ENCODE assay signal across 11 mouse cellular contexts in genomic region chr19:23771971-23772370, GRCm38 (mm10). TPM values are rescaled to one million over a fixed set of nuclear protein-coding genes. Genes with fewer than 3 reads are reported as not detected.
DNase-seq lines count a peak whose midpoint lies in the region; ATAC-seq and TF ChIP-seq lines count a peak whose summit lies in the region.
"Had no signal": no experiment of that assay in that cellular context is flagged by ENCODE, and none has a peak within 500 bp of the region (broad histone marks: within the 10 kb centered on the region; RNA-seq: fewer than 3 reads in every experiment).

No protein-coding gene starts in this region.

- no peak for TF ChIP-seq EP300 in MEL (IDR thresholded peaks at IDR 0.05; ENCODE audit: low read depth in 1 of 2, low read length in 2 of 2)

- no peak overlapping the region for H3K4me2 ChIP-seq in intestine, postnatal 0 days (replicated peaks; ENCODE audit: low read depth)
- no peak overlapping the region for H3K4me2 ChIP-seq in intestine, embryonic 16.5 days (ENCODE audit: low read depth, low read length)
- H3K4me2 ChIP-seq in midbrain, embryonic 15.5 days, result no peak overlapping the region

- TF ChIP-seq CTCF in intestine, postnatal 0 days (IDR thresholded peaks at IDR 0.05; ENCODE audit: low read depth), result peak; percentile 64
- peak; percentile 56 to 68 (median 63) for TF ChIP-seq CTCF in MEL (IDR thresholded peaks at IDR 0.05 in 2 of 3, conservative IDR thresholded peaks at IDR 0.05 in 1 of 3; ENCODE audit: control insufficient read depth in 1 of 3, insufficient read depth in 1 of 3, low read depth in 2 of 3, low read length in 3 of 3, poor library complexity in 1 of 3, severe bottlenecking in 1 of 3)

- H3K36me3 ChIP-seq in intestine, postnatal 0 days (ENCODE audit: control insufficient read depth, insufficient read depth), result no peaks in the 10 kb centered on the region
- no peaks in the 10 kb centered on the region for H3K36me3 ChIP-seq in intestine, embryonic 16.5 days (ENCODE audit: control insufficient read depth, insufficient read depth, low read length)
- H3K36me3 ChIP-seq in MEL (ENCODE audit: control insufficient read depth in 1 of 2, insufficient read depth in 2 of 2, low read length in 2 of 2), result no peaks in the 10 kb centered on the region
- no peaks in the 10 kb centered on the region for H3K36me3 ChIP-seq in midbrain, embryonic 15.5 days (replicated peaks)
- H3K36me3 ChIP-seq: hindbrain, embryonic 12.5 days had no signal

- WGBS in intestine, postnatal 0 days, result 76% methylated on average over 7 of the region's 7 CpGs
- whole genome bisulfite sequencing in intestine, embryonic 16.5 days, result 62% methylated on average over 7 of the region's 7 CpGs
- WGBS in midbrain, embryonic 15.5 days, result 75% methylated on average over 7 of the region's 7 CpGs

- peak; percentile 34 for TF ChIP-seq RAD21 in MEL (IDR thresholded peaks at IDR 0.05; ENCODE audit: low read depth, low read length)

- DNase-seq in A20 (ENCODE audit: low read depth, low spot score) (peak; percentile 23), MEL (ENCODE audit: low read depth, low spot score) (peak; percentile 45), adipocyte (ENCODE audit: low spot score) (no peak)
- DNase-seq in lung, postnatal 14 days, result peak; percentile 8
- DNase-seq in layer of hippocampus, adult 9-10 months (ENCODE audit: low spot score), result no peak
- DNase-seq: embryo, embryonic 11 days; left cerebral cortex, postnatal 4 days had no signal

- H3K27me3 ChIP-seq in intestine, postnatal 0 days (replicated peaks; ENCODE audit: control insufficient read depth, insufficient read depth, low read length), result no peaks in the 10 kb centered on the region
- no peaks in the 10 kb centered on the region for H3K27me3 ChIP-seq in intestine, embryonic 16.5 days (replicated peaks; ENCODE audit: control insufficient read depth, insufficient read depth, low read length)
- no peaks in the 10 kb centered on the region; a peak in 1 of 4 replicates for H3K27me3 ChIP-seq in MEL (ENCODE audit: control insufficient read depth in 1 of 2, insufficient read depth in 2 of 2, low read length in 2 of 2)
- no peaks in the 10 kb centered on the region for H3K27me3 ChIP-seq in midbrain, embryonic 15.5 days (replicated peaks)
- H3K27me3 ChIP-seq: hindbrain, embryonic 12.5 days had no signal

- no peaks in the 10 kb centered on the region for H3K4me1 ChIP-seq in intestine, postnatal 0 days (replicated peaks; ENCODE audit: control insufficient read depth, insufficient read depth, low read length)
- no peaks in the 10 kb centered on the region for H3K4me1 ChIP-seq in intestine, embryonic 16.5 days (ENCODE audit: control insufficient read depth, insufficient read depth, low read length)
- H3K4me1 ChIP-seq in MEL (ENCODE audit: control insufficient read depth in 1 of 2, insufficient read depth in 2 of 2, low read length in 2 of 2), result no peaks in the 10 kb centered on the region
- peaks cover 16% of the 10 kb centered on the region for H3K4me1 ChIP-seq in midbrain, embryonic 15.5 days

- H3K27ac ChIP-seq in intestine, postnatal 0 days (ENCODE audit: low read depth, low read length), result no peak overlapping the region
- H3K27ac ChIP-seq in intestine, embryonic 16.5 days (ENCODE audit: low read length), result no peak overlapping the region
- no peak overlapping the region for H3K27ac ChIP-seq in MEL (ENCODE audit: control insufficient read depth, low read depth, low read length)
- H3K27ac ChIP-seq in midbrain, embryonic 15.5 days, result no peak overlapping the region
- H3K27ac ChIP-seq: hindbrain, embryonic 12.5 days had no signal

- no peak for ATAC-seq in intestine, postnatal 0 days
- no peak for ATAC-seq in intestine, embryonic 16.5 days
- no peak for ATAC-seq in midbrain, embryonic 15.5 days (replicated peaks)

- no peaks in the 10 kb centered on the region for H3K79me2 ChIP-seq in MEL (ENCODE audit: control insufficient read depth, insufficient read depth, low read length, poor library complexity)

- no peak for TF ChIP-seq POLR2A in MEL (IDR thresholded peaks at IDR 0.05; ENCODE audit: control insufficient read depth in 1 of 2, insufficient read depth in 1 of 2, low read depth in 1 of 2, low read length in 2 of 2, poor library complexity in 1 of 2)

- H3K9ac ChIP-seq in intestine, postnatal 0 days (ENCODE audit: low read depth, low read length), result no peak overlapping the region
- H3K9ac ChIP-seq in intestine, embryonic 16.5 days (ENCODE audit: low read depth, low read length), result no peak overlapping the region
- H3K9ac ChIP-seq in MEL (ENCODE audit: control insufficient read depth, low read depth, low read length, poor library complexity, severe bottlenecking), result no peak overlapping the region
- no peak overlapping the region for H3K9ac ChIP-seq in midbrain, embryonic 15.5 days
- H3K9ac ChIP-seq: hindbrain, embryonic 12.5 days had no signal

- no peaks in the 10 kb centered on the region for H3K9me3 ChIP-seq in intestine, postnatal 0 days (ENCODE audit: control insufficient read depth)
- no peaks in the 10 kb centered on the region for H3K9me3 ChIP-seq in intestine, embryonic 16.5 days (ENCODE audit: control insufficient read depth, low read length)
- no peaks in the 10 kb centered on the region for H3K9me3 ChIP-seq in MEL (replicated peaks; ENCODE audit: insufficient read depth, low read length)
- no peaks in the 10 kb centered on the region for H3K9me3 ChIP-seq in midbrain, embryonic 15.5 days
- H3K9me3 ChIP-seq: hindbrain, embryonic 12.5 days had no signal

- H3K4me3 ChIP-seq in intestine, postnatal 0 days (ENCODE audit: low read depth, low read length), result no peak overlapping the region
- no peak overlapping the region for H3K4me3 ChIP-seq in intestine, embryonic 16.5 days (ENCODE audit: low read length)
- no peak overlapping the region for H3K4me3 ChIP-seq in MEL (ENCODE audit: control insufficient read depth in 1 of 2, insufficient read depth in 1 of 2, low read depth in 2 of 2, low read length in 2 of 2)
- H3K4me3 ChIP-seq in midbrain, embryonic 15.5 days, result no peak overlapping the region
- H3K4me3 ChIP-seq: hindbrain, embryonic 12.5 days had no signal

TF ChIP-seq in MEL, 35 proteins besides CTCF, POLR2A, EP300 and RAD21:
- TF ChIP-seq ZC3H11A (IDR thresholded peaks at IDR 0.05; ENCODE audit: low read depth, low read length) (peak; percentile 11; the same call in 1 of the 2 replicates), ELF1 (IDR thresholded peaks at IDR 0.05; ENCODE audit: low read depth, low read length) (no peak), USF1 (IDR thresholded peaks at IDR 0.05; ENCODE audit: low read depth, low read length) (no peak), TBP (IDR thresholded peaks at IDR 0.05; ENCODE audit: low read depth, low read length) (no peak), HCFC1 (IDR thresholded peaks at IDR 0.05; ENCODE audit: low read depth, low read length) (no peak), SMC3 (IDR thresholded peaks at IDR 0.05; ENCODE audit: low read depth, low read length) (peak; percentile 44), POLR2AphosphoS2 (IDR thresholded peaks at IDR 0.05; ENCODE audit: low read length) (no peak)

RNA-seq across cellular contexts. Expression of gene Apba1, which starts 13.3 kb away (rescaled TPM):
- polyA plus RNA-seq in intestine, postnatal 0 days (2015; fragmentation: Nextera tagmentation; extraction: Ambion mirVana), result 0.51 and 0.57 TPM in 2 replicates
- polyA plus RNA-seq in intestine, embryonic 16.5 days (2015; fragmentation: Nextera tagmentation; extraction: Ambion mirVana), result 0.38 and 0.49 TPM in 2 replicates
- total RNA-seq in MEL (2012; rRNA removed), result under 0.01 TPM in 1 of 2 replicates, not detected in the other
- under 1 TPM in 1 of 2 experiments, not detected in 1; 0.03 TPM for polyA plus RNA-seq in MEL (2012; ENCODE audit: insufficient read depth in 1 of 2, insufficient read length in 2 of 2, low read depth in 1 of 2, low replicate concordance in 2 of 2, missing spikeins in 1 of 2)
- 13.2 and 14.2 TPM in 2 replicates for polyA plus RNA-seq in midbrain, embryonic 15.5 days (2015; fragmentation: Nextera tagmentation; extraction: Ambion mirVana)

Comparison
In these comparisons a context has a peak if more than half of its experiments do, and no peak if none do; other contexts are left out.
1. DNase-seq: peak in A20 (single experiment), MEL (single experiment) and lung, postnatal 14 days (single experiment); none in layer of hippocampus, adult 9-10 months (single experiment) and adipocyte (single experiment).